Mouse (Mus musculus): ENCODE data around the gene Fbxw22. TPM values are rescaled to one million over a fixed set of nuclear protein-coding genes. Genes with fewer than 3 reads are reported as not detected.
"Not testable (repeated sequence)": the region's sequence is repeated elsewhere in the genome, so short reads cannot be mapped to it uniquely, and the experiment has no call there.

Gene Fbxw22
- not detected for total RNA-seq (2021)

GRCm38 (mm10) chr9:109404196-109404595 lies at the start of gene Fbxw22:
Gene Fbxw22, minus strand, starts transcription at chr9:109404296.
- not testable (repeated sequence) for DNase-seq

GRCm38 (mm10) chr9:109449040-109449439 lies 44.9 kb upstream of the Fbxw22 start, which contains the start of gene Fbxw16:
Gene Fbxw16, minus strand, starts transcription at chr9:109449140.
- DNase-seq: no peak
- intact Hi-C loops (cut with DNase I): loop anchor here (2.0 kb wide), 1 partner anchor 88 kb away; no protein-coding TSS in a partner anchor

More at GRCm38 (mm10) chr9:109404196-109404595, at the start of gene Fbxw22:
- intact Hi-C loops (cut with DNase I): not testable (repeated sequence)

GRCm38 (mm10) chr9:109432956-109433355 lies 28.9 kb upstream of the Fbxw22 start:
- DNase-seq: no peak
- intact Hi-C loops (cut with DNase I): no loop called here

- DNase-seq; intact Hi-C loops (cut with DNase I): not testable (repeated sequence)
Measured at GRCm38 (mm10) chr9:109339559-109339958, 64.5 kb downstream of the Fbxw22 start, which contains the start of gene Fbxw28. Gene Fbxw28, minus strand, starts transcription at chr9:109339659.

Other genes starting within 250 kb of the Fbxw22 start
- not detected for gene Fbxw21, start 242.3 kb downstream of the Fbxw22 start, total RNA-seq (2021)
- not detected for gene Fbxw13, start 208.3 kb downstream of the Fbxw22 start, total RNA-seq (2021)
- gene Fbxw20, start 169.5 kb downstream of the Fbxw22 start, total RNA-seq (2021): not detected
- not detected for gene Fbxw14, start 116.6 kb downstream of the Fbxw22 start, total RNA-seq (2021)
- gene Fbxw28, start 64.6 kb downstream of the Fbxw22 start, total RNA-seq (2021): not detected
- not detected for gene Fbxw16, start 44.8 kb upstream of the Fbxw22 start, total RNA-seq (2021)
- gene Fbxw19, start 91.6 kb upstream of the Fbxw22 start, total RNA-seq (2021): not detected
- gene Fbxw15, start 164.0 kb upstream of the Fbxw22 start, total RNA-seq (2021): not detected
- gene Fbxw24, start 221.8 kb upstream of the Fbxw22 start, total RNA-seq (2021): not detected

Data from heart, postnatal 36 days (tissue).